Mouse (Mus musculus) cerebellum, adult 11 months (tissue): ENCODE measurements at regions not wholly inside any gene's neighbourhood (a gene's known extent, or its start where the extent isn't known, plus 50 kb on each side); places are given as distances from the start of the nearest gene placed in this dataset.

Experiments
- DNase-seq: peaks from one replicate; pipeline ENCODE4 v3.0.0; 2022

- DNase-seq = no peak
These were observed 550.8 kb downstream of the Bcl11a start for GRCm38 (mm10) chr11:24628619-24629018.

GRCm38 (mm10) chr11:24629431-24629830, 551.6 kb downstream of the Bcl11a start:
- DNase-seq = no peak

GRCm38 (mm10) chr11:24630403-24630900, 552.6 kb downstream of the Bcl11a start:
- no peak for DNase-seq

GRCm38 (mm10) chr11:24631651-24632050, 553.8 kb downstream of the Bcl11a start:
- DNase-seq = no peak

GRCm38 (mm10) chr11:24636716-24637115, 558.9 kb downstream of the Bcl11a start:
- DNase-seq = no peak

- DNase-seq = no peak
These were observed 565.7 kb downstream of the Bcl11a start for GRCm38 (mm10) chr11:24643439-24644109.

- DNase-seq = no peak
These were observed 575.0 kb downstream of the Bcl11a start for GRCm38 (mm10) chr11:24652852-24653251.

- DNase-seq = no peak
These were observed 586.2 kb downstream of the Bcl11a start for GRCm38 (mm10) chr11:24664082-24664481.

GRCm38 (mm10) chr11:24665310-24665709, 587.5 kb downstream of the Bcl11a start:
- no peak for DNase-seq

- DNase-seq = no peak
These were observed 593.8 kb downstream of the Bcl11a start for GRCm38 (mm10) chr11:24671662-24672061.

- DNase-seq = no peak
These were observed 595.7 kb downstream of the Bcl11a start for GRCm38 (mm10) chr11:24673248-24674207.

GRCm38 (mm10) chr11:24674208-24674571, 596.3 kb downstream of the Bcl11a start:
- no peak for DNase-seq

- no peak for DNase-seq
These were observed 599.2 kb downstream of the Bcl11a start for GRCm38 (mm10) chr11:24677016-24677415.

GRCm38 (mm10) chr11:24679581-24679980, 601.7 kb downstream of the Bcl11a start:
- no peak for DNase-seq

- no peak for DNase-seq
These were observed 604.6 kb downstream of the Bcl11a start for GRCm38 (mm10) chr11:24682423-24682822.

- no peak for DNase-seq
These were observed 608.0 kb downstream of the Bcl11a start for GRCm38 (mm10) chr11:24685545-24686467.

GRCm38 (mm10) chr11:24688160-24688782, 610.4 kb downstream of the Bcl11a start:
- DNase-seq = no peak

GRCm38 (mm10) chr11:24689807-24690333, 612.0 kb downstream of the Bcl11a start:
- peak; percentile 7 for DNase-seq

GRCm38 (mm10) chr11:24693926-24694325, 616.1 kb downstream of the Bcl11a start:
- peak; percentile 2 for DNase-seq

- no peak for DNase-seq
These were observed 617.3 kb downstream of the Bcl11a start for GRCm38 (mm10) chr11:24695010-24695720.

GRCm38 (mm10) chr11:24696561-24696960, 618.7 kb downstream of the Bcl11a start:
- no peak for DNase-seq
